Mouse (Mus musculus) megakaryocyte, embryonic 14.5 days (primary cell): ENCODE results near the gene 1700028P14Rik.

Experiments
- FLI1 ChIP-seq: IDR thresholded peaks from 2 replicates; pipeline ENCODE4 v1.6.1; 2012; ENCODE audit warnings: low read length, inconsistent platforms, mixed read lengths
- GATA1 ChIP-seq: IDR thresholded peaks from 3 replicates; pipeline ENCODE4 v1.6.1; 2012; ENCODE audit warnings: mixed read lengths, low read length, inconsistent platforms, borderline replicate concordance

DNA sequence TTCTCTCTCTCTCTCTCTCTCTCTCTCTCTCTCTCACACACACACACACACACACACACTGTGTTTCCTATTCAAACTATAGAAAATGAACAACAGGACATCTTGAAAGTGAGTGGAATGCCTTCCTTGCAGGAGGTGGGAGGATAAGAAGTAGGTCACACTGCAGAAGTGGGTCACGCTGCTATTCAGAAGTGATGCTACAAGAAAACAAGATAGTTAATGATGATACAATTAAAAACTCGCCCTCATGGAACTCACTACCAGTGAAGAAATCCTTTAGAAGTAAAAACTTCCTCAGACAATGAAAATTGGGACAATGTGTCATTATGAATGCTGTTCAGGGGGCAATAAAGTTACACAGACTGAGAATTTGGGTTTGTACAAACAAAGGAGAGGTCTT is 20.4 kb upstream of the 1700028P14Rik start:
- TF ChIP-seq GATA1, result no peak
- no peak for TF ChIP-seq FLI1
